Mouse (Mus musculus) v-Abl transformed pro-B cells (cell line): ENCODE results near the gene Mapkbp1.

Source experiments
- in situ Hi-C, 2 experiments: fragments of 400-800 bp; cut with MboI; formaldehyde crosslinking; loops; one replicate each; pipeline ENCODE4 v1.15.1; 2025; ENCODE audit not compliant: unreplicated experiment in 2 of 2

The Mapkbp1 gene

GRCm38 (mm10) chr2:120044676-120045075 is 72.2 kb downstream of the Mapkbp1 start:
- in situ Hi-C loops: no loop called here

GRCm38 (mm10) chr2:120046486-120047310 is 74.2 kb downstream of the Mapkbp1 start:
- in situ Hi-C loops: no loop called here

GRCm38 (mm10) chr2:120048173-120048572 is 75.7 kb downstream of the Mapkbp1 start:
- in situ Hi-C loops: no loop called here

GRCm38 (mm10) chr2:120049632-120050274 is 77.3 kb downstream of the Mapkbp1 start:
- in situ Hi-C loops: no loop called here

GRCm38 (mm10) chr2:120051405-120051804 is 78.9 kb downstream of the Mapkbp1 start:
- in situ Hi-C loops: no loop called here

- in situ Hi-C loops: no loop called here
Measured at GRCm38 (mm10) chr2:120054771-120055552, 82.5 kb downstream of the Mapkbp1 start.

GRCm38 (mm10) chr2:120055923-120056322 is 83.4 kb downstream of the Mapkbp1 start:
- in situ Hi-C loops: no loop called here

GRCm38 (mm10) chr2:120058818-120059217 is 86.3 kb downstream of the Mapkbp1 start:
- in situ Hi-C loops: no loop called here

GRCm38 (mm10) chr2:120059466-120059865 is 87.0 kb downstream of the Mapkbp1 start:
- in situ Hi-C loops: no loop called here

GRCm38 (mm10) chr2:120060190-120060589 is 87.7 kb downstream of the Mapkbp1 start:
- in situ Hi-C loops: no loop called here

GRCm38 (mm10) chr2:120060651-120061050 is 88.2 kb downstream of the Mapkbp1 start:
- in situ Hi-C loops: no loop called here

GRCm38 (mm10) chr2:120062248-120062647 is 89.7 kb downstream of the Mapkbp1 start:
- in situ Hi-C loops: no loop called here

- in situ Hi-C loops: loop anchor here in 1 of 2 experiments (5.0 kb wide), 1 partner anchor 92 kb away; the partner anchor contains the start of gene Mapkbp1
Measured at GRCm38 (mm10) chr2:120064639-120065038, 92.1 kb downstream of the Mapkbp1 start.

- in situ Hi-C loops: loop anchor here in 1 of 2 experiments (5.0 kb wide), 1 partner anchor 93 kb away; the partner anchor contains the start of gene Mapkbp1
Measured at GRCm38 (mm10) chr2:120065243-120065642, 92.7 kb downstream of the Mapkbp1 start.

- in situ Hi-C loops: loop anchor here in 1 of 2 experiments (5.0 kb wide), 1 partner anchor 94 kb away; the partner anchor contains the start of gene Mapkbp1
Measured at GRCm38 (mm10) chr2:120066224-120066623, 93.7 kb downstream of the Mapkbp1 start.

- in situ Hi-C loops: loop anchor here in 1 of 2 experiments (5.0 kb wide), 1 partner anchor 97 kb away; the partner anchor contains the start of gene Mapkbp1
Measured at GRCm38 (mm10) chr2:120068555-120069465, 96.3 kb downstream of the Mapkbp1 start.

GRCm38 (mm10) chr2:120069466-120069990 is 97.0 kb downstream of the Mapkbp1 start:
- in situ Hi-C loops: loop anchor here in 1 of 2 experiments (5.0 kb wide), 1 partner anchor 97 kb away; the partner anchor contains the start of gene Mapkbp1

- in situ Hi-C loops: loop anchor here in 1 of 2 experiments (5.0 kb wide), 1 partner anchor 102 kb away; the partner anchor contains the start of gene Mapkbp1
Measured at GRCm38 (mm10) chr2:120074096-120074495, 101.6 kb downstream of the Mapkbp1 start.

- in situ Hi-C loops: loop anchor here in 1 of 2 experiments (5.0 kb wide), 1 partner anchor 211 kb away; the partner anchor contains the start of gene Pla2g4d
Measured at GRCm38 (mm10) chr2:120076076-120076705, 103.7 kb downstream of the Mapkbp1 start.
